Mouse (Mus musculus): ENCODE measurements around the gene Nom1.

Nom1 gene

DNA sequence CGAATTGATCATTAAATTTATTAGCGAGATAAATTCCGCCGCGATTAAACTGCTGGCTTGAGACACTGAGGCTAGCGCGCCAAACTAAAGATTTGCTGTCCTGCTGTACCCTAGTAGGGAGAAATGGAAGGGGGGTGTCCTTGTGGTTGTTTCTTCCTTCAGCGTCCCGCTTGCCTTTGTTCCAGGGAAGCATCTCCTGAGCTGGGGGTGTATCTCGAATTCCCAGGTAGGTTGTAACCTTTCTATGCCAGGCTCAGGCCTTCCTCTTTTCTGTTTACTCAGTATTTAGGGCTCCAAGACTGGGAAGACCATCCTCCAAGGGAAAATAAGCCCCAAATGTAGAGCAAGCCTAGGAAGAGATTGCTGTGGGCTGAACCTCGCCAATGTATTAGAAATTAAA is 36.9 kb downstream of the Nom1 start:
- no peak for DNase-seq

DNA sequence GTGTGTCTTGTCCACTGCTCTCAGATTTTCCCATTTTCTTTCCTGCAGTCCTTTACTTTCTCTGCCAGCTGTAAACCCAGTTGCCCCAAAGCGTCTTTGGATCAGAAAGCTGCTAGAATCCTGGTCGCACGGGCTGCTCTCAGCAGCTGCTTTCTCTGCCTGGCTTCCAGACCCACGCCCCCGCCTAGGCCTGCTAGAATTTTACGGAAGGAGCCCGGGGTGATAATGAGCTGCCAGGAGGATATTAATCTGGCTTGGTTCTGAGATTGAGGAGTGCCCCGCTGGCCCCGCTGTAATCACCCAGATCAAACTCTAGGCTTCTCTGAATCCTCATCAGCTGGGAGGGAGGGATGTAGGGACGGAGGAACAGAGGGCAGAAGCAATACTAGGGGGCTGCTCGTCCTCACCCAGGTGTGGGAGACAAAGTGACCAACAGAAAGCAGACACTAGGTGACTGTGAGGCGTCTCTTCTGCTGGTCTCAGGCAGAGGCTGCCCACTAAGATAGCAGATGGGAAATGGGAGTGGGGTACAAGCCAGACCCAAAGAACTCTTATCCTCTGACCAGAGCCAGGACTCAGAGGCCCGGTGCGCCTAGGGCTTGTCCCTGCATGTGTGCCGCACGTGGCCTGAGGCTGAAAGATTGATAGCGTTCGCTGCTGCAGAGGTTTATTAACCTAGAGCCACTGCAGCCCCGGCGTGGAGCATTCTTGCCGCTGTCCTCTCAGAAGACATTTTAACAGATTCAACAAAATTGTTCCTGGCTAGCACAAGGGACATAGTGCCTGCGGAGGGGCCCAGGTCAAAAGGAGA is 37.6 kb downstream of the Nom1 start:
- no peak for DNase-seq

DNA sequence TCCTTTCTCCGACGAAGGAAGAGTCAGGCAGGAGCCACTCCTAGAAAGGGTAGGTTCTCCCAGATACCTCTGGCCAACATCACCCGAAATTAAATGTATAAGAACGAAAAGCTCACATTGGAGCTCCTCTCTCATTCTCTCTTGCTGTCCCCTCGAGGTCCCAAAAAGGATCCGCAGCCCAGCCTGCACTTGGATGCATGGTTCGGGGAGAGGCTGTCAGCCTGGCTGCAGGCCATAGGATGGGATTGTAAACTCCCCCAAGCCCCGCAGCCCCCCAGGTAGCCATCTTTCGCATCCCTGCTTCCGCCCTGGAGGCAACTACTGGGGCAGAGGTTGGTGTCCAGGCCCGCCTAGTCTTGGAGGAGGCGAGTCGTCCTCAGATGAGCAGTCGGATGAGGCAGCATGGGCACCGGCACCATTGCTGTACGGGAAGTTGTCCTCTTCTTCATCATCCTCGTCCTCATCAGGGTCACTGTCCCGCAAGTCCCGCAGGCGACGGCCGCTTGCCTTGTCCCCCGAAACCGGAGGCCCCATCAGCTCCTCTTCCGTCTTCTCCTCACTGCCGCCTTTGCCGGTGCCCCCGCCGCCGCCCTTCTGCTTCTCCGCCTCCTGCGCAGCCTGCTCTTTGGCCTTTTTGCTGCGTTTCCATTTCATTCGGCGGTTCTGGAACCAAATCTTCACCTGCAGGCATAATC is 39.2 kb downstream of the Nom1 start:
- DNase-seq = no peak

DNA sequence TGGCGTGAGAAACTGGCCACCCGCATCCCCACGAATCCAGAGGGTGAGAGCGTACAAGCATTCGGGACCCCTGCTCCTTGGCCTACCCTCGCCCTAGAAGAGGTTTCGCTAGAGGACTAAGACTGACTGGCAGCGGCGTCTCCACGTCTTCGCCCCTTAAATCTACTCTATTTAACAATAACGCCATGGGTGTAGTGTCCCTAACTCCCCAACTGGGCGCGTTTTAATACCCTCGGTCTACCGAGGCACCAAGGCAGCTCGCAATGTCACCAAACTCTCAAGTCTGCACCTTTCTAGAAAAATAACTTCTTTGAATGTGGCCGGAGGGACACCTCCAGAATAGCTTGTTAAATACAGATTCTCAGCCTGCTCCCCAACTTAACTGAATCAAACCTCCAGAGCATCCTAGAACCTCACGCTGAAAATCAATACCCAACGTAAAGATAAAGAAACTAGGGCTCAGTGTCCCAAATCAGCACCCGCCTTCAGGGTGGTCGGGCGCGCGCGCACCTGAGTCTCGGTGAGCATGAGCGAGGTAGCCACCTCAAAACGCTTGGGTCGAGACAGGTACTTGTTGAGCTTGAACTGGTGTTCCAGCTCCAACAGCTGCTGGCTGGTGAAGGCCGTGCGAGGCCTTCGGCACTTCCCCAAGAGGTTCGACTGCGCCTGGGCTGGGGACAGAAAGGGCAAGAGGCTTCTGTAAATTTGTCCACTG is 39.9 kb downstream of the Nom1 start:
- DNase-seq = no peak

DNA sequence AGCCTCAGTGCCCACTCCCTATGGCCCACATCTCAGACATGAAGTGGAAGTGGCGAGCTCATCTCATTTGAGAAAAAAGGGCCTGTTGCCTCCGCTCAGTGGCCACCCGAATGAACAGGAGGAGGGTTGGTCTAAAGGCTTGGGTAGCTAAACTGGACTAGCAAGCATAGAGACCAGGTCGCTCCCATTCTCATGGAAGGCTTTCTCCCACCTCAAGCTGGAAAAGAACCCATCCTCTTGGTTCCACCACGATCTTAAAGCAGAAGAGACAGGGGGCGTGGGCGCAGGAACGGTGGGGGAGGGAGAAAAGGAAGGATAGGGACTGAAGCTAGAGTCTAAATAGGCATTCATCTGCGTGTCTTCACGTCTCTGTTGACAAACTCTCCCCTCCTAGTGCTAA is 40.6 kb downstream of the Nom1 start:
- no peak for DNase-seq

DNA sequence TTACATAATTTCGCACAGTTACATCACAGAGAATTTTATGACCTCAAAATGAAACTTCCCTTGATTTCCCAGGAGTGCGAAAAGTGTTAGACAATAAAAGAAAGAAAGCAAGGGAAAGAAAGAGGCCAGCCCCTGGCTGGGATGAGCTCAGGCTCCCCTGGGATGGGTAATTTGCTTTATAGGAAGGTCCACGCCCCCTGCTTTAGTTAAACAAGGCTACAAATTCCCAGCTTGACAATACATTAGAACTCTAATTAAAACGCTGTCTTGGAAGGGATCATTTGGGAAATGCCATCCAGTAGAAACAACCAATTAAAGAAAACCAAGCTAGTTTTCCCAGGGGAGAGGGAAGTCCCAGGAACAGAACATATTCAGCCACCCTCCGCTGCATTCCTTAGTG is 41.1 kb downstream of the Nom1 start:
- DNase-seq = no peak

DNA sequence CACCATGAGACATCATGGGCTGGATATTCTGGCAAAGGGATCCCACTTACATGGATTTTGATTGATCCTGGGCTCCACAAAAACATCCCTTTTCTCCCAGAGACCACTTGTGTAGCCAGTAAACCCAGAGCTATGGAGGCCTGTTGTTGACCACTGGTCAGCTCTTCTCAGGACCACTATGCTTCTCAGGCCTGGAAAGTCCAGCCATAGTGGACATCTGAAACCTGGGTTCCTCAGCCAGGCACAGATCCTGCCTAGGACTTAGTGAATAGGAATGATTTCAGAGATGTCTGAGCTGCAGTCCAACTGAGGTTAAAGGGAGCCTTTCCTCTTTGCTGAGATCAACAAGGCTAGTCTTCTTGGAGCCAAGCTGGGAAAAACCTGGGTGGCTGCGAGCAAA is 41.6 kb downstream of the Nom1 start:
- no peak for DNase-seq

DNA sequence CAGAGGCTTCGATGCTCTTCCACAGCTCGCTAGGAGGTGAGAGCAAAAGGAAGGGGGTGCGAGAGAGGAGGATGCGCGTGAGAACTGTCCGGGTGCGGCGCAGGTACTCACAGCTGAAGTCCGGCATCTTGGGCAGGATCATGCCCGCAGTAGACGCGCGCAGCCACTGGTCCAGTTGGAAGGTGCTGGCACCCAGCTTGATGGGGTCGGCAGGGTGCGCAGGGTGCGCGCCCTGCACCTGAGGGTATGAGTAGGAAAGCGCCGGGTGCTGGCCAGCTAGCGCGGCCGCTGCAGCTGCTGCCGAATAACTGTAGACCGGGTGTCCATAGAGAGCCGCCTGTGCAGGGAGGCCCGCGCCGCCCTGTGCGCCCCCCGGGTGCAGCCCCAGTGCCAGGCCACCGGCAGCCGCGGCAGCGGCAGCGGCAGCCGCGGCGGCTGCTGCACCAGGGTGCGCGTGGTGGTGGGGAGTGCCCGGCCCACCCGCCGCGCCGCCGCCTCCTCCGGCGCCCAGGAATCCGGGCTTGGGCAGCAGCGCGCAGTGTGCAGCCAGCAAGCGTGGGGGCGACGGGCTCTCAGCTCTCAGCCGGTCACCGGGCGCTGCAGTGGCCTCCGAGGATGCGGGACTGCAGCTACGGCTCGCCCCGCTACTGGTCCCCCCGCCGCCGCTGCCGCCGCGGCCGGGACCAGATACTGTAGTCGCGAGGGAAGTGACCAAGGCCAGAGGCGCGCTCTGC is 43.2 kb downstream of the Nom1 start:
- no peak for DNase-seq

DNA sequence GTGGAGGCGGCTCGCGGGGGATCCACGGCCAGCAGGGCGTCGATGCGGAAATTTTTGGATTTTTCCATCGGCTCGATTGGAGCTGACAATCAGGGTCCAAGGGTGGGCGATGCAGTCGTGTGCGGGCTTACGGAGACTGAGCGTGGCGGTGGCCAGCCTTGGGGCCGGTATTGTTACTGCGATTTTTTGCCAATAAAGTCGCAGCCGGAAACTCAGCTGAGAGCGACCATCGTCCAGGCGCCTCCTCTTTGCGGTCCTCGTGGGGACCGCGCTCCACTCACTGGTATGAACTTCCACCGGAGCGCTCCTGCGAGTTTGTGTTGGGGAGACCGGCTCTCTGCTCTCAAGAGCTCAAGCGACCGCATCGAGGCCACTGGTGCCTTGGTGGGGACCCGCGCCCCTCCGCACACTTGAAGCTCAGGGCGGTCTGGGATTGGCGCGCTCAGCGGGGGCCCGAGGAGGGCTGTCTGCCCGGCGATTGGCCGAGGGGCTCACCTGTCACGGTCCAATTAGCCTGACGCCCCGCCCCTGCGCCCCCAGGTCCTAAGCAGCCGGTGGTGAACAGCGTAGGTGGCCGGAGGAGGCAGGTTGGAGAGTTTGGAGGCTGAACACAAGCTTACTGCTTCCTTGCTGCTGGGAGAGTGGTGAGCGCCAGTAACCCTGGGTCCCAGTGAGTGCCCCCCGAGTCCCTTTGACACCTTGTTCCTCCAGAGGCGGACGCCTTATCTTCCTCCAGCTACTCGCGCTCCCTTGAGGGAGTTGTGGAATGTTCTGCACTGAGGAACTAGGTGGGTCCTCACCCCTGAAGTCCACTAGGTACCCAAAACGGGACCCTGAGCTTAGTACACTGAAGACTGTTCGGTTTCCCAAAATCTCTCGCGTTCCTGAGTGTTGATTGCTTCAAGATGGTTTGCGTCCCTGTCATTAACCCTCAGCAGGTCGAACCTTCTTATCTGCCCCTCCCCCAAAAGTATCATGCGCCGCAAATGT is 44.0 kb downstream of the Nom1 start, which contains the start of gene Mnx1:
Gene Mnx1, minus strand, starts transcription at position 263 of the 990 bp plus-strand sequence.
- no peak for DNase-seq

DNA sequence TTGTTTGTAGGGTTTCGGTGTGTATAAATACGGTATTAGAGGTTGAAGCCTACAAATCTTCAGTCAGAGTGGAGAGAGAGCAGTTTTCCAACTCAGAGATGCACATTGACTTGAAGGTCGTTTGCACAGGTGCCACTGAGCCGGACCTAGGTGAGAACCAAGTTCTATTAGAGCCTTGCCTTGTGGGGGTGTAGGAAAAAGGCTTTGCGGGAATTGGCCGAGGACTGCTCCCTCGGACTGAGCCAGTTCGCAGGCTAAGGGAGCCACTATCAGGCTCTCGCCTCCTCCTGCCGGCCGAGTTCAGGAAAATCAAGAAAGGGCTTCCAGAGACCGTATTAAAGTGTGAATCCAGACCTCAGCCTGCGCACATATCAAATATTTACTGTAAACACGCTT is 44.7 kb downstream of the Nom1 start:
- no peak for DNase-seq

DNA sequence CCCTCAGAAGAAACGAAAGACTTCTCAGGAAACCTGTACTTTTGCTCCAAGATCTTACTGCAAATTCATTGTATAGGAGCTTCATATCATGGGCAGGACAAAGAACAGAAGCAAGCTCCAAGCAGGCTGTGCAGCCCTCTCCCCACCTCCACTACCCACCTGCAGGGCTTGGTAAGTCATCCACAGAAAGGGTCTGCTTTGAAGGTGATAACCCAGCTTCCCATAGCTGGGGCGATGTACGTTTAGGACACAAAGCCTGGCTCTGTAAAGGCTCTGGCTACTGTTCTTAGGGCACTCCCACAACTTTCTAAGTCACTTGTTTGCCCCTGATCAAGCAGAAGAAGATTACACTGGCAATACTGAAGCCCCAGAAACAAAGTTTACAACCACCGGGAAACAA is 49.3 kb downstream of the Nom1 start:
- DNase-seq = no peak

DNA sequence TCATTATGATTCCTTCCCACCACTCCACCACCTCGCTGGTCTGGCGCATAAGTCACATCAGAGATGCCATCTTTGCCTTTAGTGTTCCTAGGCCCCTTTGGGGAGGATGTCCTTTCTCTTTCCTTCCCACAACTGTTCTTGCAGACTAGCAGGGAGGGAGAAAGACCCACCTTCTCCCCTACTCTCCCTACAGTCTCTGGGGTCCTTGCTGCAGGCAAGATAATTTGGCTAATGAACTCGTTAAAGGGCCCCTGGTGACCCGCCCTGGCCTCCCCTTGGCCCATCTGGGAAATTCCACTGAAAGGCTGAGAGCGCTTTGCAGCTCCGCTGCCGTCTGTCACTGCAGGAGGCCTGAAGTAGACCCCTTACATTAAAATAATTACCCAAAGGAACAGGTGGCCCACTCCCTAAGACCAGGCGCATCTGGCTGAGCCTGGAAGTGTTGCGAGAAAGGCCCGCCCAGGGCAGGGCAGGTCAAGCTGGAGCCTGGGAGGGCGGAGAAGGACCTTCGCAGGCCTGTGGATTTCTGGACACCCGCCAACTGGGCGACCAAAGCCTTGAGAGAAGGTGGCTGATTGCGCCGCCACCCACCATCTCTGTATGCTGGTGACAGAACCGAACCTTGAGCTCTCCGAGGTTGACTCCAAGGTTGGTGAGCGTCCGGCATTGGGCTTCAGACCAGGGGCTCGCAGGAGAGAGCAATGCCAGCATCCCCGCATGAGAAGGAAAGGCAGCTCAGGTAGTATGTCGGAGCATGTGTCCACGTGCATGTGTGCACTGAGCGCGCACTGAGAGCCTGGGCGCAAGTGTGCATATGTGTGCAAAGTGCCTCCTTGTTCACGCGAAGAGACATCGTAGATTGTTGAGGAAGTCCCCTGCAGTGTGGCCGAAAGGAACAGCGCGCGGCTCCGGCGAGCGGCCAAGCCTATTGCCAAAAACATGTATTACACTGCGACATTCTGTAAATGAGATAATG is 50.8 kb downstream of the Nom1 start:
- DNase-seq = no peak

DNA sequence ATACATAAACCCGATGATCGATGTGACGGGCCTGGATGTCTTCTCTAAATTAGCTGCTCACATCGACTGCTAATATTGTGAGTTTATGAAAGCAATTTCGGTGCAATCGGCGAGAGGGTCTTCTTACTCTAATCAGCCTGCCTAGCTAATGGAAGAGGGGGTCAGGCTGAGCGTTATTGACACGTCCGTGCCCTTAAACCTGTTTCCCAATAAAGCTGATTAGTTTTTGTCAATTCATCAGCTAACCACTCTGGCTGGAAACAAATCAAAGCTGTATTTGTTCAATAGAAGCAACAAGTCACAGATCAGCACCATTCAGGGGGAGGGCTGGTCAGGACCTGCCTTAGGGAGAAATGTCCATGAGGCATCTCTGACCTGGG is 51.5 kb downstream of the Nom1 start:
- DNase-seq = no peak

DNA sequence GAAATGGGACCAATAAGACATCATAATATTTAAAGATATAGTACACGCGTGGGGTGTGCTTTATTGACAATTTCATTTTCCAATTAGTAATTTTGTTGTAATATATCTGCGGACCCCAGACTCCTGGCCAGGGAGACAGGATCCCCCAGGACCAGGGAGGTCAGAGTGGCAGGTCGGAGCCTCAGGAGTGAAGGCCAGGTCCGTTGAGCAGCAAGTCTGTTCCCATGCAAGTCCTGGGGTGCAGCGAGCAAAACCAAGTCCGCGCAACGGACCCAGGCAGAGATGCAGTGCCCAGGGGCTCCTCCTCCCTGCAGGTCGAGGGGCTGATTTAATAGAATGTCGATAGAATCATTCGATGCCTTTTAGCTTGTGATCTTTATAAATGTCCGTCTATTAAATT is 52.9 kb downstream of the Nom1 start:
- DNase-seq = no peak

DNA sequence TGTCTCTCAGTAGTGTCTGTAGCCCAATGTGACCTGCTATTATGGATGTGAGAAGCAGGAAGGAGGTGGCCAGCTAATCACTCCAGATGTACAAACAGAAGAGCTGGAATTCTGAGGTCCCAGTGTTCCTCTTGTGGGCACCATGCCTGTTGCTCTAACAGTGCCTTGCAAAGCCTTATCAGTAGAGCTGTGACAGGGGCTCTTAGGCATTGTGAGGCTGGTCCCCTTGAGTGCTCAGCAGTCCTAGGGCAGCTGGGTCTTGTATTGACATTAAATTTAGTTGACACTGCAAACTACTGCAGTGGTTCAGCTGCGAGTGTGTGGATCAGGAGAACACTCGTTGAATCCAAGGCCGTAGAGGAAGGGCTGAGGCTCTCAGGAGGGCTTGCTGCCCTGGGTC is 72.5 kb downstream of the Nom1 start:
- no peak for DNase-seq

Measured in cerebellum, adult 8-10 months (tissue).